Mouse (Mus musculus): ENCODE results near the gene Kctd19. TPM values are rescaled to one million over a fixed set of nuclear protein-coding genes. Genes with fewer than 3 reads are reported as not detected.

Gene Kctd19
- polyA plus RNA-seq, 1 experiment from 2014 or later, result not detected

GRCm38 (mm10) chr8:105342768-105343167 is 70.5 kb downstream of the Kctd19 start:
- Histone ChIP-seq H3K27me3 (replicated peaks) (no peaks in the 10 kb centered on the region), H3K9ac (no peak overlapping the region), H3K27ac (peak overlapping the region; percentile 61; the same call in 1 of the 2 replicates), H3K9me3 (no peaks in the 10 kb centered on the region), H3K36me3 (0 out of 2 replicates have a peak, but pooled peaks cover 6% of the 10 kb centered on the region), H3K4me3 (replicated peaks) (no peak overlapping the region), H3K4me2 (no peak overlapping the region), H3K4me1 (peaks cover 59% of the 10 kb centered on the region)
- ATAC-seq (ENCODE audit: insufficient read depth, low FRiP score, low read depth), result no peak
- WGBS, result 57% methylated on average over 4 of the region's 4 CpGs

DNA sequence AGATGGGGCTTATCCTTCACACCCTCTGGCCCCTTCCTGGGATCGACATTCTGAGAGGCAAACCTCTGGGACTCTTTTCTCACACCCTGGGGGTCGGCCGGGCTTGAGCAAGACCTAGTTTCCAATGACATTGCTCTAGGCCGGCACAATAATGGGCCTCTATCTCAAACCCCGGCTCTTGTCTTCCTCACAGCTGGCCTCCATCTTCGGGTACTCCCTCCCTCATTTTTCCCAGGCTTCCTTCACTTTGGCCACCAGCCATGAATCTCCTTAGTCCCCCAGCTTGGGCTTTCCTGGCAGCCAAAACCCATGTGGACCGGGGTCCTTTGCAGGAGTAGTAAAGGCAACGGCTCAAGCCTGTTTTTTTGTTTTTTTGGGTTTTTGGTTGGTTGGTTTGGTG is 71.9 kb downstream of the Kctd19 start:
- no peak for ATAC-seq (ENCODE audit: insufficient read depth, low FRiP score, low read depth)
- Histone ChIP-seq H3K4me2 (no peak overlapping the region), H3K9ac (no peak overlapping the region), H3K36me3 (peaks cover 15% of the 10 kb centered on the region), H3K27ac (peak overlapping the region; percentile 66), H3K27me3 (replicated peaks) (no peaks in the 10 kb centered on the region), H3K4me1 (peaks cover 52% of the 10 kb centered on the region), H3K4me3 (replicated peaks) (no peak overlapping the region), H3K9me3 (no peaks in the 10 kb centered on the region)
- 27% methylated on average over 8 of the region's 8 CpGs for WGBS

DNA sequence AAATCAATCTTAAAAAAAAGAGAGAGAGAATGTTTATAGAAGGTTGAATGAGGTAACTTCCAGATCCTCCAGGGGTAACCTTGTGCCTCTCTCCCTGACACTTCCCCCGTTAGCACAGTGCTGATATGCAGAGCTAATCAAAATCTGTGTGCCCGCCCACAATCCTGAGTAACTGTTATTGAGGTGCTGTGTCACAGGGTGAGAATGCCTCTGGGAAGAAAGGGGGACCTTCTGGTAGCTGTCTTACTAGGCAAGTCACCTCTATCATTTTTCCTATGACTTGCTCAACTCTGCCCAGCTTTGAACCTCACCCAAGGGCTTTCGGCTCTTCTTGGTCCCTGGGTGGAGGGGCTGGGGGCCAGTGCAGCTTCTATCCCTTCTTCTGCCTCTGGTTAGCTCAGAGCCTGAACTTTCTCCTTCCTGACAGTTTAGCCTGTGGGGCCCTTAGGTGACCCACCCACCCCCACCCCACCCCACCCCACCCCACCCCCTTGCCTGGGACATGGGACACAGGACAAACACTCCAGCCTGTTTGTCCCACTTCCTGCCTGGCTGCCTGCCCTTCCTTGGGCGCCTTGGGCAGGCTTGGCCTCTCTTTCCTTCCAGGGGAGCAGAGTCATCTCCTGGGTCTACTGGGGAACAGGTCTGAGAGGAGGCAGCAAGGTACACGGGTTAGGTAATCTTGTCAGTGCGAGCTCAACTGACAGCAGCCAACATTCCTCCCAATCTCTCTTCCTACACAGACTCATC is 73.2 kb downstream of the Kctd19 start:
- H3K4me3 ChIP-seq (replicated peaks), result no peak overlapping the region
- H3K4me1 ChIP-seq, result peaks cover 41% of the 10 kb centered on the region
- peaks cover 26% of the 10 kb centered on the region for H3K36me3 ChIP-seq
- WGBS, result 63% methylated on average over 6 of the region's 6 CpGs
- ATAC-seq (ENCODE audit: insufficient read depth, low FRiP score, low read depth), result peak; percentile 57
- H3K27me3 ChIP-seq (replicated peaks), result no peaks in the 10 kb centered on the region
- no peak overlapping the region for H3K9ac ChIP-seq
- H3K27ac ChIP-seq, result peak overlapping the region; percentile 66; the same call in 1 of the 2 replicates
- H3K4me2 ChIP-seq, result no peak overlapping the region
- H3K9me3 ChIP-seq, result no peaks in the 10 kb centered on the region

DNA sequence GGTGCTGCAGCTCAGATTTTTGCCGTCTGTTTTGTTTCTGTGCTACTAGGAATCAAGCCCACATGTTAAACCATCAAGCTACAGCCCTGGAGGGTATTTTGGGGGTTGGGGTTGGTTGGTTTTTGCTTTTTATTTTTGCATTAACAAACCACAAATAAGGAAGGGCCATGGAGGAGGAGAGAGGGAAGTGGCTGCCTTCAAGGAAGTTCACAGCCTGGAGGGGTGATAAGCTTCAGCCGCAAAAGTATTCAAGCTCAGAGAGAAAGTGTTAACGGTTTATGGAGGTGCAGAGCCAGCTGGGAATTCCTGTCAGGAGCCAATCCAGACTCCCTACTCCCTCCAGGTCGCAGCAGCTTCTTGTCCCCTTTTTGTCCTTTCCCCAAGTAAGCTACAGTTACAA is 74.3 kb downstream of the Kctd19 start:
- H3K4me2 ChIP-seq, result no peak overlapping the region
- H3K9ac ChIP-seq, result no peak overlapping the region
- peaks cover 32% of the 10 kb centered on the region for H3K4me1 ChIP-seq
- 39% methylated on average over 4 of the region's 4 CpGs for WGBS
- no peak overlapping the region for H3K4me3 ChIP-seq (replicated peaks)
- no peaks in the 10 kb centered on the region for H3K27me3 ChIP-seq (replicated peaks)
- ATAC-seq (ENCODE audit: insufficient read depth, low FRiP score, low read depth), result no peak
- H3K27ac ChIP-seq, result peak overlapping the region; percentile 13; the same call in 1 of the 2 replicates
- peaks cover 34% of the 10 kb centered on the region for H3K36me3 ChIP-seq
- H3K9me3 ChIP-seq, result no peaks in the 10 kb centered on the region

DNA sequence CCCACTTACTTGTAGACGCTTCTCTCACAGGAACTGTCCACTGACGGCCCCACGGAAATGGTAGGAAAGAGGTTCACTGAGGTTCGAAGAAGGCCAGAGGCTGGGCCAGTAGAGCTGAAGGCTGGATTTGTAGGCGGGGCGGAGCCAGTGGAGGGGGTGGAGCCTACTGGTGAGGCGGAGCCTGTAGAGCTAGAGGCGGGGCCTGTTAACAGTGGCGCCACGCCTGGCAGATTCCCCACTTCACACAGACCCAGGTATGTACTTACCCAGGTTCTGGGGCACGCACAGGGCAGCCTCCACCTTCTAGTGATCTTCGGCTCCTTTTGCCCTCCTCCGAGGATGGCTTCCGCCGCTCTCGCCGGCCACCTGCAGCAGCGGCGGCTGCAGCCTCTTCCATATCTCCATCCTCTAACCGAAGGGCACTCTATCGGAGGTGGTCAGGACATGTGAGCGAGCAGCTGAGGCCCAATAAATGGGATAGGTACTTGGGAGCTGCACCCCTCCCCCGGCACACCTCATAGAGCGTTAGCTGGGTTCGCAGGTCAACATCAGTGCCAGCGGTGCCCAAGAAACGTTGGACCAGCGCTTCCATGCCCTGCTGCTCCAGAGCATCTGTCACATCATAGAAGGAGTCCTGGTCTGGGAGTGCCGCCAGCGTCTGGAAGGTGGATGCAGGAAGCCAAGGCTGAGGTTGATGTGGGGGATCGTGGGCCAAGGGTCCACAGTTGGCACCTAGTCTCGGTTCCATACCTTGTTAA is 76.8 kb downstream of the Kctd19 start:
- Histone ChIP-seq H3K27me3 (replicated peaks) (no peaks in the 10 kb centered on the region), H3K9me3 (no peaks in the 10 kb centered on the region), H3K4me1 (peaks cover 22% of the 10 kb centered on the region), H3K27ac (no peak overlapping the region), H3K36me3 (peaks cover 45% of the 10 kb centered on the region), H3K4me2 (no peak overlapping the region), H3K4me3 (replicated peaks) (no peak overlapping the region), H3K9ac (no peak overlapping the region)
- 70% methylated on average over 32 of the region's 32 CpGs for WGBS
- no peak for ATAC-seq (ENCODE audit: insufficient read depth, low FRiP score, low read depth)

Other genes with a start within 250 kb of the Kctd19 start
- 53.2 and 54.4 TPM in 2 replicates for gene Cbfb, start 242.8 kb downstream of the Kctd19 start, polyA plus RNA-seq (2015; fragmentation: Nextera tagmentation; extraction: Ambion mirVana)
- 26.2 and 26.8 TPM in 2 replicates for gene D230025D16Rik, start 188.4 kb downstream of the Kctd19 start, polyA plus RNA-seq (2015; fragmentation: Nextera tagmentation; extraction: Ambion mirVana)
- gene B3gnt9, start 158.3 kb downstream of the Kctd19 start, polyA plus RNA-seq (2015; fragmentation: Nextera tagmentation; extraction: Ambion mirVana), result 26.1 and 27.4 TPM in 2 replicates
- 28.5 and 30.3 TPM in 2 replicates for gene Tradd, start 148.9 kb downstream of the Kctd19 start, polyA plus RNA-seq (2015; fragmentation: Nextera tagmentation; extraction: Ambion mirVana)
- gene Fbxl8, start 148.9 kb downstream of the Kctd19 start, polyA plus RNA-seq (2015; fragmentation: Nextera tagmentation; extraction: Ambion mirVana), result 3.7 and 4.4 TPM in 2 replicates
- 0.08 and 0.24 TPM in 2 replicates for gene Hsf4, start 143.7 kb downstream of the Kctd19 start, polyA plus RNA-seq (2015; fragmentation: Nextera tagmentation; extraction: Ambion mirVana)
- gene Nol3, start 137.4 kb downstream of the Kctd19 start, polyA plus RNA-seq (2015; fragmentation: Nextera tagmentation; extraction: Ambion mirVana), result 1.4 and 1.7 TPM in 2 replicates
- 9.1 and 10.7 TPM in 2 replicates for gene 4931428F04Rik, start 123.6 kb downstream of the Kctd19 start, polyA plus RNA-seq (2015; fragmentation: Nextera tagmentation; extraction: Ambion mirVana)
- 10.4 and 10.9 TPM in 2 replicates for gene Exoc3l, start 117.4 kb downstream of the Kctd19 start, polyA plus RNA-seq (2015; fragmentation: Nextera tagmentation; extraction: Ambion mirVana)
- 80.4 and 83.1 TPM in 2 replicates for gene E2f4, start 115.8 kb downstream of the Kctd19 start, polyA plus RNA-seq (2015; fragmentation: Nextera tagmentation; extraction: Ambion mirVana)
- gene Elmo3, start 107.9 kb downstream of the Kctd19 start, polyA plus RNA-seq (2015; fragmentation: Nextera tagmentation; extraction: Ambion mirVana), result 15.9 and 17.1 TPM in 2 replicates
- 2.3 and 2.5 TPM in 2 replicates for gene Lrrc29, start 87.2 kb downstream of the Kctd19 start, polyA plus RNA-seq (2015; fragmentation: Nextera tagmentation; extraction: Ambion mirVana)
- gene Tmem208, start 87.1 kb downstream of the Kctd19 start, polyA plus RNA-seq (2015; fragmentation: Nextera tagmentation; extraction: Ambion mirVana), result 131 and 132 TPM in 2 replicates
- gene Fhod1, start 65.5 kb downstream of the Kctd19 start, polyA plus RNA-seq (2015; fragmentation: Nextera tagmentation; extraction: Ambion mirVana), result 2.5 and 3.0 TPM in 2 replicates
- 1.9 and 2.0 TPM in 2 replicates for gene Slc9a5, start 64.7 kb downstream of the Kctd19 start, polyA plus RNA-seq (2015; fragmentation: Nextera tagmentation; extraction: Ambion mirVana)
- 0.21 and 0.30 TPM in 2 replicates for gene Plekhg4, start 40.2 kb downstream of the Kctd19 start, polyA plus RNA-seq (2015; fragmentation: Nextera tagmentation; extraction: Ambion mirVana)
- 0.09 TPM in 1 of 2 replicates, not detected in the other for gene Lrrc36, start 69 bp upstream of the Kctd19 start, polyA plus RNA-seq (2015; fragmentation: Nextera tagmentation; extraction: Ambion mirVana)
- 44.7 and 45.5 TPM in 2 replicates for gene Tppp3, start 58.0 kb upstream of the Kctd19 start, polyA plus RNA-seq (2015; fragmentation: Nextera tagmentation; extraction: Ambion mirVana)
- 32.2 and 34.7 TPM in 2 replicates for gene Zdhhc1, start 83.4 kb upstream of the Kctd19 start, polyA plus RNA-seq (2015; fragmentation: Nextera tagmentation; extraction: Ambion mirVana)
- 2.5 and 2.7 TPM in 2 replicates for gene Hsd11b2, start 105.3 kb upstream of the Kctd19 start, polyA plus RNA-seq (2015; fragmentation: Nextera tagmentation; extraction: Ambion mirVana)
- 73.2 and 75.8 TPM in 2 replicates for gene Atp6v0d1, start 152.5 kb upstream of the Kctd19 start, polyA plus RNA-seq (2015; fragmentation: Nextera tagmentation; extraction: Ambion mirVana)
- 21.0 and 23.4 TPM in 2 replicates for gene Ripor1, start 191.8 kb upstream of the Kctd19 start, polyA plus RNA-seq (2015; fragmentation: Nextera tagmentation; extraction: Ambion mirVana)
- gene Ctcf, start 223.1 kb upstream of the Kctd19 start, polyA plus RNA-seq (2015; fragmentation: Nextera tagmentation; extraction: Ambion mirVana), result 109 and 112 TPM in 2 replicates
- 0.77 and 1.1 TPM in 2 replicates for gene Agrp, start 223.9 kb upstream of the Kctd19 start, polyA plus RNA-seq (2015; fragmentation: Nextera tagmentation; extraction: Ambion mirVana)